Mouse (Mus musculus): ENCODE measurements around the gene Sptb.

The Sptb gene

GRCm38 (mm10) chr12:76582841-76583240, 127.5 kb downstream of the Sptb start:
- no peak for DNase-seq (ENCODE audit: low read depth, low spot score)
- H3K36me3 ChIP-seq (ENCODE audit: control insufficient read depth, insufficient read depth, low read length, poor library complexity, severe bottlenecking) = no peaks in the 10 kb centered on the region
- H3K27me3 ChIP-seq (ENCODE audit: control insufficient read depth, insufficient read depth, low read length, poor library complexity, severe bottlenecking) = no peaks in the 10 kb centered on the region

GRCm38 (mm10) chr12:76582139-76582538, 128.2 kb downstream of the Sptb start:
- no peak for DNase-seq (ENCODE audit: low read depth, low spot score)
- Histone ChIP-seq H3K36me3 (ENCODE audit: control insufficient read depth, insufficient read depth, low read length, poor library complexity, severe bottlenecking) (no peaks in the 10 kb centered on the region), H3K27me3 (ENCODE audit: control insufficient read depth, insufficient read depth, low read length, poor library complexity, severe bottlenecking) (no peaks in the 10 kb centered on the region)

GRCm38 (mm10) chr12:76579806-76580205, 130.5 kb downstream of the Sptb start:
- DNase-seq (ENCODE audit: low read depth, low spot score) = no peak
- Histone ChIP-seq H3K36me3 (ENCODE audit: control insufficient read depth, insufficient read depth, low read length, poor library complexity, severe bottlenecking) (peaks cover 2% of the 10 kb centered on the region; the same call in 1 of the 2 replicates), H3K27me3 (ENCODE audit: control insufficient read depth, insufficient read depth, low read length, poor library complexity, severe bottlenecking) (no peaks in the 10 kb centered on the region)

- Histone ChIP-seq H3K36me3 (ENCODE audit: control insufficient read depth, insufficient read depth, low read length, poor library complexity, severe bottlenecking) (peaks cover 3% of the 10 kb centered on the region; the same call in 1 of the 2 replicates), H3K27me3 (ENCODE audit: control insufficient read depth, insufficient read depth, low read length, poor library complexity, severe bottlenecking) (no peaks in the 10 kb centered on the region)
- DNase-seq (ENCODE audit: low read depth, low spot score) = no peak
These were observed 131.9 kb downstream of the Sptb start for GRCm38 (mm10) chr12:76578465-76578864.

- peaks cover 3% of the 10 kb centered on the region; the same call in 1 of the 2 replicates for H3K36me3 ChIP-seq (ENCODE audit: control insufficient read depth, insufficient read depth, low read length, poor library complexity, severe bottlenecking)
- H3K27me3 ChIP-seq (ENCODE audit: control insufficient read depth, insufficient read depth, low read length, poor library complexity, severe bottlenecking) = no peaks in the 10 kb centered on the region
- DNase-seq (ENCODE audit: low read depth, low spot score) = no peak
These were observed 132.5 kb downstream of the Sptb start for GRCm38 (mm10) chr12:76577858-76578257.

GRCm38 (mm10) chr12:76576806-76577205, 133.5 kb downstream of the Sptb start:
- H3K36me3 ChIP-seq (ENCODE audit: control insufficient read depth, insufficient read depth, low read length, poor library complexity, severe bottlenecking) = peaks cover 3% of the 10 kb centered on the region
- no peak for DNase-seq (ENCODE audit: low read depth, low spot score)
- no peaks in the 10 kb centered on the region for H3K27me3 ChIP-seq (ENCODE audit: control insufficient read depth, insufficient read depth, low read length, poor library complexity, severe bottlenecking)

GRCm38 (mm10) chr12:76576061-76576460, 134.3 kb downstream of the Sptb start:
- DNase-seq (ENCODE audit: low read depth, low spot score) = no peak
- no peaks in the 10 kb centered on the region for H3K27me3 ChIP-seq (ENCODE audit: control insufficient read depth, insufficient read depth, low read length, poor library complexity, severe bottlenecking)

GRCm38 (mm10) chr12:76574815-76575214, 135.5 kb downstream of the Sptb start:
- H3K36me3 ChIP-seq (ENCODE audit: control insufficient read depth, insufficient read depth, low read length, poor library complexity, severe bottlenecking) = peaks cover 3% of the 10 kb centered on the region
- H3K27me3 ChIP-seq (ENCODE audit: control insufficient read depth, insufficient read depth, low read length, poor library complexity, severe bottlenecking) = no peaks in the 10 kb centered on the region
- DNase-seq (ENCODE audit: low read depth, low spot score) = no peak

More at GRCm38 (mm10) chr12:76576061-76576460, 134.3 kb downstream of the Sptb start:
- peaks cover 3% of the 10 kb centered on the region for H3K36me3 ChIP-seq (ENCODE audit: control insufficient read depth, insufficient read depth, low read length, poor library complexity, severe bottlenecking)

GRCm38 (mm10) chr12:76573381-76573780, 137.0 kb downstream of the Sptb start:
- Histone ChIP-seq H3K27me3 (ENCODE audit: control insufficient read depth, insufficient read depth, low read length, poor library complexity, severe bottlenecking) (no peaks in the 10 kb centered on the region), H3K36me3 (ENCODE audit: control insufficient read depth, insufficient read depth, low read length, poor library complexity, severe bottlenecking) (peaks cover 3% of the 10 kb centered on the region)
- DNase-seq (ENCODE audit: low read depth, low spot score) = no peak

- Histone ChIP-seq H3K36me3 (ENCODE audit: control insufficient read depth, insufficient read depth, low read length, poor library complexity, severe bottlenecking) (peaks cover 3% of the 10 kb centered on the region), H3K27me3 (ENCODE audit: control insufficient read depth, insufficient read depth, low read length, poor library complexity, severe bottlenecking) (no peaks in the 10 kb centered on the region)
- DNase-seq (ENCODE audit: low read depth, low spot score) = no peak
These were observed 137.8 kb downstream of the Sptb start for GRCm38 (mm10) chr12:76572261-76573251.

- Histone ChIP-seq H3K27me3 (ENCODE audit: control insufficient read depth, insufficient read depth, low read length, poor library complexity, severe bottlenecking) (no peaks in the 10 kb centered on the region), H3K36me3 (ENCODE audit: control insufficient read depth, insufficient read depth, low read length, poor library complexity, severe bottlenecking) (peaks cover 4% of the 10 kb centered on the region)
- no peak for DNase-seq (ENCODE audit: low read depth, low spot score)
These were observed 139.1 kb downstream of the Sptb start for GRCm38 (mm10) chr12:76571266-76571665.

GRCm38 (mm10) chr12:76570221-76570940, 140.0 kb downstream of the Sptb start:
- no peak for DNase-seq (ENCODE audit: low read depth, low spot score)
- Histone ChIP-seq H3K27me3 (ENCODE audit: control insufficient read depth, insufficient read depth, low read length, poor library complexity, severe bottlenecking) (no peaks in the 10 kb centered on the region), H3K36me3 (ENCODE audit: control insufficient read depth, insufficient read depth, low read length, poor library complexity, severe bottlenecking) (peaks cover 5% of the 10 kb centered on the region)

GRCm38 (mm10) chr12:76566284-76566683, 144.1 kb downstream of the Sptb start:
- DNase-seq (ENCODE audit: low read depth, low spot score) = no peak
- Histone ChIP-seq H3K36me3 (ENCODE audit: control insufficient read depth, insufficient read depth, low read length, poor library complexity, severe bottlenecking) (peaks cover 3% of the 10 kb centered on the region), H3K27me3 (ENCODE audit: control insufficient read depth, insufficient read depth, low read length, poor library complexity, severe bottlenecking) (no peaks in the 10 kb centered on the region)

GRCm38 (mm10) chr12:76562196-76562595, 148.2 kb downstream of the Sptb start:
- peaks cover 3% of the 10 kb centered on the region for H3K36me3 ChIP-seq (ENCODE audit: control insufficient read depth, insufficient read depth, low read length, poor library complexity, severe bottlenecking)
- no peaks in the 10 kb centered on the region for H3K27me3 ChIP-seq (ENCODE audit: control insufficient read depth, insufficient read depth, low read length, poor library complexity, severe bottlenecking)
- no peak for DNase-seq (ENCODE audit: low read depth, low spot score)

GRCm38 (mm10) chr12:76558206-76558605, 152.1 kb downstream of the Sptb start:
- no peak for DNase-seq (ENCODE audit: low read depth, low spot score)
- Histone ChIP-seq H3K36me3 (ENCODE audit: control insufficient read depth, insufficient read depth, low read length, poor library complexity, severe bottlenecking) (no peaks in the 10 kb centered on the region), H3K27me3 (ENCODE audit: control insufficient read depth, insufficient read depth, low read length, poor library complexity, severe bottlenecking) (no peaks in the 10 kb centered on the region)

Measured in splenic B cell, adult 2 months (primary cell).